Mouse (Mus musculus) lung, embryonic 14.5 days (tissue): ENCODE data around the gene Rdh12. TPM values are rescaled to one million over a fixed set of nuclear protein-coding genes. Genes with fewer than 3 reads are reported as not detected.
A peak's percentile ranks its signal among the peaks of the same experiment; 100 is the strongest.
"Not testable (repeated sequence)": the region's sequence is repeated elsewhere in the genome, so short reads cannot be mapped to it uniquely, and the experiment has no call there.

ENCODE experiments used
- ATAC-seq: fragments of 200-750 bp; cut with Nextera tagmentation; 2 replicates; pipeline ENCODE4 v1.8.0; 2017; ENCODE audit warnings: mild to moderate bottlenecking, moderate TSS enrichment, moderate library complexity; ENCODE audit not compliant: insufficient read depth
- DNase-seq: peaks from one replicate; pipeline ENCODE4 v3.0.0-alpha.2; 2015
- H3K27ac ChIP-seq: fragments of 300-500 bp; sonication (generic); 2 replicates; pipeline ENCODE4 v1.5.1; 2014; ENCODE audit warnings: low read depth, mild to moderate bottlenecking, moderate library complexity
- H3K27me3 ChIP-seq: fragments of 300-500 bp; sonication (generic); 2 replicates; pipeline ENCODE4 v1.6.1; 2014; ENCODE audit warnings: low read length, control low read depth; ENCODE audit not compliant: insufficient read depth
- H3K36me3 ChIP-seq: fragments of 300-500 bp; sonication (generic); 2 replicates; pipeline ENCODE4 v1.6.1; 2014; ENCODE audit warnings: control low read depth; ENCODE audit not compliant: insufficient read depth
- H3K4me1 ChIP-seq: fragments of 300-500 bp; sonication (generic); 2 replicates; pipeline ENCODE4 v1.6.1; 2014; ENCODE audit warnings: antibody characterized with exemption, control low read depth; ENCODE audit not compliant: insufficient read depth
- H3K4me2 ChIP-seq: fragments of 300-500 bp; sonication (generic); 2 replicates; pipeline ENCODE4 v1.6.1; 2014; ENCODE audit warnings: mild to moderate bottlenecking
- H3K4me3 ChIP-seq: fragments of 300-500 bp; sonication (generic); 2 replicates; pipeline ENCODE4 v1.5.1; 2014; ENCODE audit warnings: low read depth, low read length
- H3K9ac ChIP-seq: fragments of 300-500 bp; sonication (generic); 2 replicates; pipeline ENCODE4 v1.6.1; 2014
- H3K9me3 ChIP-seq: fragments of 300-500 bp; sonication (generic); 2 replicates; pipeline ENCODE4 v1.6.1; 2016; ENCODE audit warnings: low read depth, low read length, control low read depth
- CTCF ChIP-seq: IDR thresholded peaks from 2 replicates; pipeline ENCODE4 v1.5.1; 2016; ENCODE audit warnings: antibody characterized with exemption, low read depth
- WGBS: fragments of 180-500 bp; shearing (Covaris S2); extraction: QIAGEN DNeasy Blood & Tissue Kit; methylation state at CpG from one replicate; pipeline ENCODE4 v1.1.7; 2014; 5-methylcytosine and 5-hydroxymethylcytosine counted together
- polyA plus RNA-seq: library from polyadenylated mRNA; unstranded; fragments of >200 nt; fragmentation: Nextera tagmentation; extraction: Ambion mirVana; gene quantifications from 2 replicates; pipeline ENCODE4 v1.2.1, GENCODE M21; 2014

Rdh12 gene
- polyA plus RNA-seq, 1 experiment from 2014 or later = 2.3 TPM

- no peak for ATAC-seq
- TF ChIP-seq CTCF = no peak
- Histone ChIP-seq H3K4me3 (no peak overlapping the region), H3K36me3 (peaks cover 30% of the 10 kb centered on the region), H3K27me3 (no peaks in the 10 kb centered on the region), H3K9ac (no peak overlapping the region), H3K9me3 (no peaks in the 10 kb centered on the region), H3K4me1 (0 out of 2 replicates have a peak, but pooled peaks cover 4% of the 10 kb centered on the region), H3K27ac (no peak overlapping the region), H3K4me2 (no peak overlapping the region)
- WGBS = 69% methylated on average over 5 of the region's 5 CpGs
- no peak for DNase-seq
Measured at GRCm38 (mm10) chr12:79173721-79174120, 35.0 kb upstream of the Rdh12 start.

GRCm38 (mm10) chr12:79175998-79176397 lies 32.7 kb upstream of the Rdh12 start:
- ATAC-seq (no peak), DNase-seq (no peak)
- H3K9ac ChIP-seq = no peak overlapping the region
- no peak overlapping the region for H3K4me2 ChIP-seq
- no peaks in the 10 kb centered on the region for H3K9me3 ChIP-seq
- H3K4me1 ChIP-seq = 0 out of 2 replicates have a peak, but pooled peaks cover 4% of the 10 kb centered on the region
- TF ChIP-seq CTCF = no peak
- peaks cover 39% of the 10 kb centered on the region for H3K36me3 ChIP-seq
- no peak overlapping the region for H3K4me3 ChIP-seq
- no peaks in the 10 kb centered on the region for H3K27me3 ChIP-seq
- WGBS = 91% methylated on average over 5 of the region's 5 CpGs
- H3K27ac ChIP-seq = no peak overlapping the region

- not testable (repeated sequence) for ATAC-seq, H3K27ac ChIP-seq, H3K4me2 ChIP-seq, H3K9me3 ChIP-seq, H3K4me3 ChIP-seq, H3K4me1 ChIP-seq, DNase-seq, H3K9ac ChIP-seq, H3K27me3 ChIP-seq
- WGBS = 72% methylated on average over 5 of the region's 6 CpGs
- H3K36me3 ChIP-seq = peaks cover 73% of the 10 kb centered on the region
Measured at GRCm38 (mm10) chr12:79185160-79185559, 23.6 kb upstream of the Rdh12 start.

GRCm38 (mm10) chr12:79190931-79191673 lies 17.6 kb upstream of the Rdh12 start:
- Histone ChIP-seq H3K27ac (peak overlapping the region; percentile 19; the same call in 1 of the 2 replicates), H3K9me3 (no peaks in the 10 kb centered on the region), H3K27me3 (no peaks in the 10 kb centered on the region), H3K4me2 (peak overlapping the region; percentile 69), H3K4me1 (0 out of 2 replicates have a peak, but pooled peaks cover 5% of the 10 kb centered on the region), H3K9ac (peak overlapping the region; percentile 50), H3K36me3 (peaks cover 22% of the 10 kb centered on the region), H3K4me3 (peak overlapping the region; percentile 63)
- peak; percentile 25; the same call in 1 of the 2 replicates for TF ChIP-seq CTCF
- ATAC-seq (peak; percentile 89), DNase-seq (peak; percentile 88)
- under 1% methylated on average over 18 of the region's 18 CpGs for WGBS

GRCm38 (mm10) chr12:79191701-79192100 lies 17.0 kb upstream of the Rdh12 start:
- 0 out of 2 replicates have a peak overlapping the region, but pooled peaks have one; percentile 19 for H3K27ac ChIP-seq
- WGBS = 5% methylated on average over 14 of the region's 14 CpGs

DNA sequence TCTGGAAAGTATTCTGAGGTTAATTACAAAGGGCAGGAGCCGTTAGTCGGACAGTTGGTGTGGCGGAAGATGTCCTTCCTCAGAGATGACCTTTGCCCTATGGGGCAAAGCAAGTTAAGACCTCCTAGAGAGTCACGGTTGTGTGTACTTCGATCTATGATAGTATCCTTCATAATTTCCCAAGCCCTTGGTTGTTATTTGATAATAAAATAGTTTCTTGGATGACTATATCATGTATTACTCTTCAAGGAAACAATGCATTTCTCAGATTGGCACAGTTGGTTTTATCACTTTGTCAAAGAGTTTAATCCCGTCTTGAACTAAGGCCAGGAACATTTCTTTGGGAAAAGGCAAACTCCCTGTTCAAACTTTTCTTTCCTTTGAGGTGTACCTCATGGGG lies 16.5 kb upstream of the Rdh12 start, which contains the start of gene Rdh11:
Rdh11 (minus strand) TSS at position 101 of the 400 bp plus-strand sequence.
- peaks cover 11% of the 10 kb centered on the region; the same call in 1 of the 2 replicates for H3K36me3 ChIP-seq
- no peaks in the 10 kb centered on the region for H3K9me3 ChIP-seq
- 66% methylated on average over 6 of the region's 6 CpGs for WGBS
- no peaks in the 10 kb centered on the region for H3K27me3 ChIP-seq
- peak within 1 kb of the TSS; percentile 63 for H3K4me3 ChIP-seq
- peak within 1 kb of the TSS; percentile 69 for H3K4me2 ChIP-seq
- DNase-seq = no peak
- peak; percentile 17; the same call in 1 of the 2 replicates for ATAC-seq
- TF ChIP-seq CTCF = no peak
- H3K9ac ChIP-seq = peak within 1 kb of the TSS; percentile 50
- H3K27ac ChIP-seq = peak within 1 kb of the TSS; percentile 19; the same call in 1 of the 2 replicates
- H3K4me1 ChIP-seq = 0 out of 2 replicates have a peak, but pooled peaks cover 5% of the 10 kb centered on the region

More at GRCm38 (mm10) chr12:79191701-79192100, 17.0 kb upstream of the Rdh12 start:
- peak; percentile 91 for ATAC-seq
- Histone ChIP-seq H3K36me3 (peaks cover 16% of the 10 kb centered on the region), H3K4me2 (peak overlapping the region; percentile 69), H3K4me3 (peak overlapping the region; percentile 63), H3K9me3 (no peaks in the 10 kb centered on the region), H3K9ac (peak overlapping the region; percentile 50), H3K4me1 (0 out of 2 replicates have a peak, but pooled peaks cover 5% of the 10 kb centered on the region), H3K27me3 (no peaks in the 10 kb centered on the region)
- peak; percentile 95 for DNase-seq
- peak; percentile 71 for TF ChIP-seq CTCF

DNA sequence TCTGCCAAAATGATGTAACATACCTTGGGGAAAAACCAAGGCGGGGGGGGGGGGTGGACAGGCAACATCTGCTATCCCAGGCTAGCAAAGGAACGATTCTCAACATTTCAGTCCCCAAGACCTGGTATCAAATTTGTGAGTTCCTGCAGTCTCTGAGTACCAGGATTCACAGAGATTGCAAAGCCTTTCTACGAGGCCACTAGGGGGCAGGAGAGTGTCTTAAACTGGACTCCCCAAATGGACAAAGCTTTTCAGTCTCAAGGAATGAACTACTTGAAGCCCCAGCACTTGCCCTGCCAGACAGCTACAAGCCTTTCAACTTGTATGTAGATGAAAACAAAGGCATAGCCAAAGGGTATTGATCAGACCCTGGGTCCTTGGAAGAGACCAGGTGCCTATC lies 15.3 kb upstream of the Rdh12 start:
- Histone ChIP-seq H3K36me3 (no peaks in the 10 kb centered on the region; the same call in 1 of the 2 replicates), H3K9me3 (no peaks in the 10 kb centered on the region), H3K27me3 (no peaks in the 10 kb centered on the region), H3K27ac (no peak overlapping the region), H3K4me3 (no peak overlapping the region), H3K4me1 (0 out of 2 replicates have a peak, but pooled peaks cover 5% of the 10 kb centered on the region), H3K9ac (no peak overlapping the region), H3K4me2 (no peak overlapping the region)
- 2% methylated on average over 3 of the region's 3 CpGs for WGBS
- DNase-seq (peak; percentile 87), ATAC-seq (no peak)
- peak; percentile 80 for TF ChIP-seq CTCF
